Comparison of ENCODE assay signal across 10 mouse cellular contexts in genomic region chr2:181136934-181137333, GRCm38 (mm10). TPM values are rescaled to one million over a fixed set of nuclear protein-coding genes. Genes with fewer than 3 reads are reported as not detected.
DNase-seq lines count a peak whose midpoint lies in the region; ATAC-seq lines count a peak whose summit lies in the region.
"Had no signal": no experiment of that assay in that cellular context is flagged by ENCODE, and none has a peak within 500 bp of the region (broad histone marks: within the 10 kb centered on the region; RNA-seq: fewer than 3 reads in every experiment).

No protein-coding gene starts in this region.

- 2% methylated on average over 6 of the region's 6 CpGs for WGBS in heart, embryonic 11.5 days (ENCODE audit: insufficient replicate concordance)

- H3K27me3 ChIP-seq in heart, embryonic 11.5 days (ENCODE audit: control insufficient read depth, insufficient read depth, low read length) = peaks cover 67% of the 10 kb centered on the region

- H3K4me1 ChIP-seq in heart, embryonic 11.5 days (ENCODE audit: control insufficient read depth, insufficient read depth, low read length) = peaks cover 8% of the 10 kb centered on the region

- no peaks in the 10 kb centered on the region for H3K9me3 ChIP-seq in heart, embryonic 11.5 days (replicated peaks; ENCODE audit: control insufficient read depth, low read length)
- H3K9me3 ChIP-seq: lung, embryonic 15.5 days had no signal

- no peak overlapping the region for H3K4me2 ChIP-seq in heart, embryonic 11.5 days
- H3K4me2 ChIP-seq: lung, embryonic 15.5 days had no signal

- no peak overlapping the region for H3K27ac ChIP-seq in heart, embryonic 11.5 days (ENCODE audit: low read depth, low read length)
- H3K27ac ChIP-seq: lung, embryonic 15.5 days had no signal

- H3K36me3 ChIP-seq in heart, embryonic 11.5 days (ENCODE audit: control insufficient read depth, insufficient read depth, low read length) = no peaks in the 10 kb centered on the region
- H3K36me3 ChIP-seq: lung, embryonic 15.5 days had no signal

- intact Hi-C loops in heart, postnatal 10 days (cut with DNase I) = no loop called here

- H3K9ac ChIP-seq in heart, embryonic 11.5 days (ENCODE audit: low read depth, low read length) = no peak overlapping the region
- H3K9ac ChIP-seq: lung, embryonic 15.5 days had no signal

- peak; percentile 67 to 77 for DNase-seq in heart, postnatal 10 days
- DNase-seq in thymus, postnatal 4 days = peak; percentile 48
- DNase-seq in thymus, postnatal 10 days (ENCODE audit: low spot score in 2 of 2) = no peak
- peak; percentile 68 for DNase-seq in forelimb bud, embryonic 11.5 days (ENCODE audit: low read depth, low spot score)
- peak; percentile 44 for DNase-seq in testis, postnatal 14 days (ENCODE audit: low spot score)
- DNase-seq in left cerebral cortex, adult 18-20 months (ENCODE audit: low spot score in 2 of 2) = no peak
- no peak for DNase-seq in cerebellum, adult 8-10 months
- DNase-seq: right cerebral cortex, postnatal 14 days had no signal

- no peak for ATAC-seq in heart, embryonic 11.5 days (replicated peaks; ENCODE audit: insufficient number of reproducible peaks, low FRiP score, low TSS enrichment)

- H3K4me3 ChIP-seq in heart, embryonic 11.5 days (ENCODE audit: low read depth, low read length) = no peak overlapping the region
- H3K4me3 ChIP-seq: lung, embryonic 15.5 days had no signal

RNA-seq across cellular contexts. Expression of gene Kcnq2, which starts 1.8 kb away (rescaled TPM):
- total RNA-seq in heart, postnatal 10 days (2021) = not detected
- 0.17 and 0.30 TPM in 2 replicates for polyA plus RNA-seq in heart, embryonic 11.5 days (2014; fragmentation: Nextera tagmentation; extraction: Ambion mirVana)
- 100 to 1,000 TPM; 264 to 274 TPM for total RNA-seq in left cerebral cortex, adult 18-20 months (2021)

RNA-seq across cellular contexts. Expression of gene Eef1a2, which starts 19.9 kb away (rescaled TPM):
- total RNA-seq in heart, postnatal 10 days (2021) = 100 to 1,000 TPM; 640 to 727 TPM
- polyA plus RNA-seq in heart, embryonic 11.5 days (2014; fragmentation: Nextera tagmentation; extraction: Ambion mirVana) = 4.6 and 5.7 TPM in 2 replicates
- 1,000 to 10,000 TPM; 1,361 to 1,429 TPM for total RNA-seq in left cerebral cortex, adult 18-20 months (2021)

RNA-seq across cellular contexts. Expression of gene Ppdpf, which starts 50.1 kb away (rescaled TPM):
- 10 to 100 TPM; 60.7 to 62.1 TPM for total RNA-seq in heart, postnatal 10 days (2021)
- 187 and 214 TPM in 2 replicates for polyA plus RNA-seq in heart, embryonic 11.5 days (2014; fragmentation: Nextera tagmentation; extraction: Ambion mirVana)
- 10 to 100 TPM; 74.7 to 76.8 TPM for total RNA-seq in left cerebral cortex, adult 18-20 months (2021)

Comparison
In these comparisons a context has a peak if more than half of its experiments do, and no peak if none do; other contexts are left out.
1. DNase-seq: peak in heart, postnatal 10 days (2 of 2), thymus, postnatal 4 days (single experiment), forelimb bud, embryonic 11.5 days (single experiment) and testis, postnatal 14 days (single experiment); none in thymus, postnatal 10 days (0 of 2), left cerebral cortex, adult 18-20 months (0 of 2) and cerebellum, adult 8-10 months (single experiment).
2. RNA of gene Kcnq2, which starts 1.8 kb away (total RNA-seq): 264 to 274 TPM in left cerebral cortex, adult 18-20 months; not detected in heart, postnatal 10 days; every median in the first group is over 100 times any median in the second.